Mouse (Mus musculus): ENCODE data around the gene Myh15.

Gene Myh15

DNA sequence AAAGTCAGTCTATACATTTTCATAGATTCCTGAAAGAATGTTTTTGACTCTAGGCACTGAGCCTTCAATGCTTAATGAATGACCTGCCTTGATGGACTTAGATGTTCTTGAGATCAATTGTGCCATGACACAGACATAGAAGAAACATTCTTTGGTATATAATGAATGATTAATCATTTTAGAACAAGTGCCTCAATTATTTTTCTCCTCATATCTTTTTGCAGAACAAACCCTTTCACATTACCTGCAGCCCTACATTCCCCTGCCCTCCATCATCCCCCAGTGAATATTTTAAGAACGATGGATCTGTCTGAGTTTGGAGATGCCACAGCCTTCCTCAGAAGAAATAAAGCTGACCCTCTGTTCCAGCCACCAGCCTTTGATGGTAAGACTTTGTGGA lies at the start of gene Myh15:
Gene Myh15, plus strand, starts transcription at position 301 of the 400 bp plus-strand sequence.
- no peak for DNase-seq (ENCODE audit: low read depth, low spot score)

DNA sequence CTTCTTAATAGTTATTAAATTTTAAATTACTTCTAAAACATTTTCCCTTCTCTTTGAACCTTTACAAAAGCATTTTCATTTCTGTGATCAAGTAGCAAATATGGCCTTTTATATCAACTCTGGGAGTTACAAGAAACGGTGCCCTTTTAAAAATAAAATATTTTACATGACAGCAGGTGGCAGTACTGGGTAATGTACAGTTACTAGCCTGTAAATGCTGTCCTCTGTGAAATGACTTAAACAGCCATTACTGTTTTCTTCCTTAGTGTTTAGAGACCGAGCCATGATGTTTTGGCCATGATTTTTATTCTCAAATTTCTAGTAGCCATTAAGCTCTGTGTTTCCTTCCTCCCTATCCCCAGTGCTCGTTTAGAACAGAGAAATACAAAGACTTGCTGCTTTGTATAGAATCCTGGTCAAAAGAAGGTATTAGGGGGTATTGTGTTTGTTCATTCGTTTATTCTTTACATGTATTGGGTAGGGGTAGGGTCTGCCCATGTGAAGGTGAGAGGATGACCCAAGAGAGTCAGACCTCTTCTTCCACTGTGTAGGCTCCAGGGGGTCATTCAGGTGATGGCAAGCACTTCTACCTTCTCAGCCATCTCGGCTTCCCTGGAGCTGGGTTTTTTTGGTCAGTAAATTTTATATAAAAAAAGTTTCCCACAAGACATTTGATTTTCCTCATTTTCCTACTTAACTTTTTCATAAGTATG lies 40.5 kb upstream of the Myh15 start:
- peak; percentile 57 for DNase-seq (ENCODE audit: low read depth, low spot score)

DNA sequence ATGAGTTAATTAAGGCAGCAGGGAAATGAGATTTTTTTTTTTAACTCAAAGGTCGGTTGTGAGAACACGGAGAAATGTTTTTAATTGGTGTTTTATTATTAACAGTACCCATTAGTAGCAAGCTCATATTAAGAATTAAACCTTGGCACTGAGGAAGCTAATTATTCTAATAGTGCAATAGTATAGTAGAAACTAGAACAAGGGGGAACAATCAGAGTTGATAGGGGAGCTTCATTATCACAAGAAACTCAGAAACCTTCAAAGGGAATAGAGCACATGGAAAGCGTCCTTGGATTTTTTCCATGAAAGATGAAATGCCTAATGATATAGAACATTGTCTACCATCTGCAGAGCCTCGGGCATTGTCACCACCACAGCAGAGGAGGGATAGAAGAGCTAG lies 21.4 kb upstream of the Myh15 start:
- DNase-seq (ENCODE audit: low read depth, low spot score) = peak; percentile 9

DNA sequence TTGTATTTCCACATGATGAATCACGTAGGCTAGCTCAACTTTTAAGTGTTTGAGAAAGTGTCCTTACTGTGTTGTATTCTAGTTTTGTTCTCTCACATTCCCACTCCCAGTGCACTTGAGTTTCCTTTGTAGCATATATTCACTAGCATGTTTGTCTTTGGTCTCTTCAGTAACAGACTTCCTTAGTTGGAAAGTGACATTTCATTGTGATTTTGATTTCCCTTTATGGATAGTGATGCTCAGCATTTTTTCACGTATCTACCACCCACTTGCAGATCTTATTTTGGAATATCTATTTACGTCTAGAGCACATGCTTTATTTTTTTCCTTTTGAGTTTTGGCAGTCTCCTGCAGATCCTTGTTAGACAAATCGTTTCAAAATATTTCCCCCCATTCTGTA lies 19.5 kb upstream of the Myh15 start:
- DNase-seq (ENCODE audit: low read depth, low spot score) = peak; percentile 66

DNA sequence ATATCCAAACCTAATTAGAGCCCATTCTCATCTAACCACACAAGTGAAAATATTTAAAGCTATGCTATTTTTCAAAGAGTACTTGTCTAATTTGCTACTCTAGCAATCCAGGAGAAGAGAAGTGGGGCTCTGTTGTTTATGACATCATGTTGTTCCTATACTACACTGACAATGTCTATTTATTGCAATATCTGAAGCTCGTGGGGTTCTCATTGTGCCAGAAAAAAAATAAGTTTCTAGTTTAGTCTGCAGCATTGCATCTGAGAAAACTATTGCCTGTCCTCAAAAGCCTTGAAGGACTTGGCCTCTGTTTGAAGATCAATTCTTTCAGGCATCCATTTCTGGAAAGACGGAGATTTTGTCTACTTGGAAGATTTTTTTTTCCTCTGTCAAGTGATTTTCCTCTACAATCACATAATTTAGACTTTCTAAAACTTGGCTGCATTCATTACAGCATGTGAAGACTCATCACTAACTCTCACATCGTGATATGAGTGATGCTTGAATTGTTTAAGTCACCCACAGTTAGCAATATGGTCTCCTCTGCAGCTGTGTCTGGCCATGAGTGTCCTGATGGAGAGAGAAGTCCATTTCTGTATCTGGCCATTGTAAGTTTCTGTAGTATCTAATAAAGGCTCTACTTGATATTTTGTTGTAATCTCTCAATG lies 16.6 kb upstream of the Myh15 start:
- DNase-seq (ENCODE audit: low read depth, low spot score) = peak; percentile 18

DNA sequence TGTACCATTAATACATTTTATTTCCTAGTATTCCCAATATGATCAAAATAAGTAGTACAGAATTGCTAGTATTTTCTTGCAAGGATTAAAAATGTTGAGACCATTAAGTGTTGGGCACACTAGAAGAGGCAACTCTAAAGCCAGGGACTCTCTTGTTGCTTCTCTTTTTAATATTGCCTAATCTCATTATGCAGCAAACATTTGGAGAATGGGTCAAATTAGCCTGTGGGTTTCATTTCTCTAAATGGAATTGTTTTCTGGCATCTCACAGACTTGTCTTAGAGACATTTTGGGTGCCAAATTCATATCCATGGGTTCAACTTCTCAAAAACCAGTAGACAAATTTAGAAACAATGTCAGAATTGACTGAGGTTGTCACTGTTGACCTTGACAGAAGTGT lies 8.1 kb upstream of the Myh15 start:
- no peak for DNase-seq (ENCODE audit: low read depth, low spot score)

DNA sequence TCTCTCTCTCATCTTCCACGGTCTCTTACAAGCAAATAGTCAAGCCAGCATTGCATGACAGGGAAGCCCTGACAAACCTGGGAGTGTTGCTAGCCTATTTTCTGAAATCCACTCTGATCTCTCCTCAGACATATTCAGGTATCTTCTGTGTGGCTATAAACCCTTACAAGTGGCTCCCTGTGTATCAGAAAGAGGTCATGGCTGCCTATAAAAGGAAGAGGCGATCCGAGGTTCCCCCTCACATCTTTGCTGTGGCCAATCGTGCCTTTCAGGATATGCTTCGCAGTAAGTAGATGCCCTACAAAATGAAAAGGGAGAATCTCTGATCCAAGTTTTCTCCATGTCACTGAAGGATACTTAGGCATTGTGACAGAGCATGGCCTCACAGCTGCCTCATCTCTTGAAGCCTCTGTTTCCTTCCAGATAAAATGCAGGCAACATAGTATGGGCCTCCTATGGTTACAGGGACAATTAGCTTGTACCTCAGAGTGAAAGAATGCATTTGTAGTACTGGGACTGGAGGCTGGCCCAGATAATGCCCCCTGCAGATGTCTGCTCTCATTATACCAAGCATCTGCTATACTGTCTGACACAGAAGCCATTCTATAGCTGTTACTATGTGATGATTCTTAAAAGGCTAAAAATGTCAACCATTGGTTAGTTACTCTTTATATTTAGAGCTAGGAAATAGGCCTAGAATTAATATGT lies 12.1 kb downstream of the Myh15 start:
- DNase-seq (ENCODE audit: low read depth, low spot score) = peak; percentile 29

DNA sequence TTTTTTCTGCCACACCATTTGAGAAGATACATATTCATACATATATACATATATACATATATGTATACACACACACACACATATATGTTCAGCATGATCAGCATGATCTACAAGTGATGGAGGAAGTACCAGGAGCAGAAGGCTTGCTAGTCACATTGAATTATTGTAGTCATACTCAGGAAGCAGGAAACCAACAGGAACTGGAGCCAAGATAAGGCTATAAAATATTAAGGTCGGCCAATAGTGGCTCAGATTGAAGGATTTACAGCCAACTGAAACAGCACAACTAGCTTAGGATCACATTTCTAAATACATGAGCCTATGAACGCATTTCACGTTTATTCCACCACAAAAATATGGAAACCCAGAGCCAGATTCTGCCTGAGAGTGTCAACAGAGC lies 14.0 kb downstream of the Myh15 start:
- no peak for DNase-seq (ENCODE audit: low read depth, low spot score)

DNA sequence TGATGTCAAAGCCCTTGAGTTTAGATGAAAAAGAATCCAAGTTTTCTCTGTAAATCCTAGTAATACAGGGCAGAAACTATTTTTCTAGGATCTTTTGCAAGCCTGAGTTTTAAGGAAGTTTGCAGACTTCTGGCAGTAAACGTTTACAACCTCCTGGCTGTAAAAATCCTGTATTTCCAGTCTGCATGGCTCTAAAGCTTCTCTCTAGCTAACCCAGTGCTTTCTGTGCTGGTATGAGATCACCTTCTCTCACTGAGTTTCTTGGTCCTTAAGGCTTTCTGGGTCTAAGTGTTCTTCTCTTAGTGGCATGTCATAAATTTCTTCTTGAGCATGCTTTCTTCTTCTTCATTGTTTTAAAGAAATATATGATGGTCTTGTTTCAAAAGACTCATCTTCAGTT lies 70.7 kb downstream of the Myh15 start:
- no peak for DNase-seq (ENCODE audit: low read depth, low spot score)

DNA sequence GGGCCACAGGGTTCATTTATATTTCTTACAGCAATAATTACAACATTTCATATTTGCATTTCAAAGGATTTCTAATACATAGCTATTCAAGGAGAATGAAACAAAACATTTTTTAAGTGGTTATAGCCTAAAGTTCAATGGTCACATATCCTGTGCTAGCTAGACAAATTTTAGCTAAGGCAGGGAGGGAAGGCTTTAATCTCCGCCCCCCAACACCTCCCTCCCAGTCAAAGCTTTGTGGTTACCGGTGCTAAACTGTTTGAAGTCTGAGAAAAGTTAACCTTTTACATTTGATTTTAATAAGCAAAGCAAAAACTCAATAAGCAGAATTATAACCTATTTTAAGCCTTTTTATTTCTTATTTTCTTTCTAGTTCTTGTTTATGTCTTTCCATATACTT lies 98.9 kb downstream of the Myh15 start:
- no peak for DNase-seq (ENCODE audit: low read depth, low spot score)

DNA sequence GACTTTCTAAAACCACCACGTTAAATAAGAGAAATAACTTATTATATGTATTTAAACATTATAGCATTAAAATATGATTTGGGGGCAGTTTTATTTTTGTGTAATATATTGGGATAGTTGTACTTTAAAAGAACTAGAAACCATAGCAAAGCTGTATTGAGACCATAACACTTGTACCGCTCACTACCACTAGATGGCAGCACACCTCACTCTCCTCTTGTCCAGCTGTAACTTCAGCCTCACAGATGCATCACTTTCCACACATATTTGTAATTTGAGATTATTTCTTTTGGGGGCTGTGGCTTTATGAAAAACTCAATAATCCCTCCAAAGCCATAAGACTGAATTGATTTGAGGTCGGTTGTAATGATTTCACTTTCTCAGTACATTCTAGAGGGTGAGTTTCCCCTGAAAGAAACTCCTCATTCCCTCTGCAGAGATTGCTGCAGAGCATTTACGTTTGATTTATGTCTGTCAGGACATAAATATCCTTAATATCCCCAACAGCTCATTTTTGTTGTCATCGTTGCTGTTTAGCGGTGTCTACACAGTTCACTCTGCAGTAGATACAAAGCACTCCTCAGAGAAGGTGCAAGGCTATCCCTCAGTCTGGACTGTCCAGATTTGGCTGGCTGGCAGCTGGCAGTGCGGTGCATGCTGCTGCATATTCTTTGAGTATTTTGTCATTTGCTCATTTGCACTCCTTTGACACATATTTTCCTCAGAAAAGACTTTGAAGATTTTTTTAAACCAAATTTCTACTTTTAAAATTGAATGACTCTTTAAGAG lies 107.3 kb downstream of the Myh15 start:
- peak; percentile 82 for DNase-seq (ENCODE audit: low read depth, low spot score)

DNA sequence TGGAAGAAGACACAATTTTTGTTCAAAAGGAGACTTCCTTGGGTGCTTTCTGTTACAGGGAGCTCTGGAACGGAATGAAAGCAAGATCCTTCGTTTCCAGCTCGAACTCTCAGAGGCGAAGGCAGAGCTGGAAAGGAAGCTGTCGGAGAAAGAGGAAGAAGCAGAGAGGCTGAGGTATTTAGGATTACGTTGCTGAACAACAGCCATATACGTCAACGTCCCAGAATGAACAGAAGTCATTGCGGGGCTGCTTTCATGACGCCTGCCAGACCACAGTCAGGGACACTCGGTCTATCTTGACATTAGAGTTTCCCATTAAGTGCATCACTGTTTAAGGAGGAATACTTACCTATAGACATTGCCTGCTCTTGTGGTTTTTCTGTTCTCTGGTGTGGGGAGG lies 108.4 kb downstream of the Myh15 start:
- no peak for DNase-seq (ENCODE audit: low read depth, low spot score)

DNA sequence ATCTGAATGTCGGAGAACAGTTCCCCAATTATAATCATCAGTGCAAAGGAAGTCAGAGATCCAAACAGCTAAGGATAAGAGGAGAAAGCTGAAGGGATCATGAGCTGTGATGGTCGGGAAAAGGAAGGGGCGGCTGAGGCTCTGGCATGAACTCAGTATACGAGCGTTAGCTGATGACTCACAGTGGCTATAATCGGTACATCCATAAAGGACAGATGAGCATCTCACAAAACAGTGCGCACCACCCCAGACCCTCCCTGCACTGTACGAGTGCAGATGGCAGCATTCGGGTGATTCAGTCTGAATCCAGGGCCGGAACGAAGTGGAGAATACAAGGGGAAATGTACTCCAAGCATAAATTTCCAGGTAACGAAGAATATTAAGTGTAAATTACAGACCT lies 110.0 kb downstream of the Myh15 start:
- DNase-seq (ENCODE audit: low read depth, low spot score) = peak; percentile 69

DNA sequence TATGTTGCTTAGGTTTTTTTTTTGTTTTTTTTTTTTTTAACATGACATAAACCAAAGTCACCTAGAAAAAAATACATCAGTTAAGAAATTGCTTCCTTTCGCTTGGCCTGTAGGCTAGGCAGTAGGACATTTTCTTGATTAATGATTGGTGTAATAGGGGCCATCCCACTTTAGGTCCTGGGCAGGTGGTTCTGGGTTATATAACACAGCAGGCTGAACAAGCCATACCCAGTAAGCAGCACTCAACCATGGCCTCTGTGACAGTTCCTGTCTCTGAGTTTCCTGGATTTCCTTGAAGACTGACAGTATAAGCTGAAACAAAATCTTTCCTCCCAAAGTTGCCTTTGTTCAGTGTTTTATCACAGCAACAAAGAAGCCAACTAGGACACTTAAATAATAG lies 117.8 kb downstream of the Myh15 start:
- no peak for DNase-seq (ENCODE audit: low read depth, low spot score)

DNA sequence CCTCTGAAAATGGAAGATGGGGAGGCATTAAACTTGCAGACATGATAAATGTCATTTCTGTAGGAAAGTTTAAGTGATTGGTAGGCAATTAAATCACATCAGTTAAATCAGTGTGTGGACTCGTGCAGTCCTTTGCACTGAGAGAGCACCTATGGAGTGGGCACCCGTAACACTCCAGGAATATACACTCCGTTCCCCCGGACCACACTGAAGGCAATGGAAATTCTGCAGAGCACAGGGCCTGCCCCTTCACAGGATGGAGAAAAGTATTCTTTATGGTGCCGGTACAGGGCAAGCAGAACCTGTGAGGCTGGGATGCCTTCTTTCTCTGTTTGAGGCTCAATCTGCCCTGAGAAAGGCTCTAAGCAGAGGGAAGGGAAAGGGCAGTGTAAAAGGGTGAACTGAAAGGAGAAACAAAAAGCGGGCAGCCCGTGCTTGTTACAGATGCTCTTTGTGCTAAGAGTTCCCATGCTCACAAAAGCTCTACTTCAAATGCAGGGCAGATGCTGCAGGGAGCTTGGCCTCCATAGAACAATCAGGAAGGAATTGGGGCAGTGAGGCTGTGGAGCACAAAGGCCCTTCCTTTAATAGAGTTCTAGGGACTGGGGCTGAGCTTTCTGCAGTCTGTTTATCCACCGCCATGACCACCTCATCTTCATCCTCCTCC lies 118.6 kb downstream of the Myh15 start:
- peak; percentile 37 for DNase-seq (ENCODE audit: low read depth, low spot score)

DNA sequence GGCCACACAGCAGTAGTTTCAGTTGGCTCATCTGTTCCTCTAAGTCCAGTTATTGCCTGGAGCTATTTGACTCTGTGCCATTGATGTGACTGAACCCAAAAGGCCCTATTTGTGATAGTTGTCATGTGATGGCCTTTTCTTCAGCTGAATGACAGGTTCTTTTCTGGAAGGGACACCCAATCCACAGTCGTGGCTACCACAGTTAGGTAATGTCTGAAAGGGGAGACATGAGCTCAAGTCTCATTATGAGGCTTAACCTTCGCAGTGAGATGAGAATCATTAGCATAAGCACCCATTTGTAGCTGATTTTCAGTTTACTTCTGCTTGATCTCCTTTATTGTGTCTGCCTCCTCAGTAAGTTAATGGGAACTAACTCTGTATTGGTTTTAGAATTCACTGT lies 136.2 kb downstream of the Myh15 start:
- DNase-seq (ENCODE audit: low read depth, low spot score) = no peak

DNA sequence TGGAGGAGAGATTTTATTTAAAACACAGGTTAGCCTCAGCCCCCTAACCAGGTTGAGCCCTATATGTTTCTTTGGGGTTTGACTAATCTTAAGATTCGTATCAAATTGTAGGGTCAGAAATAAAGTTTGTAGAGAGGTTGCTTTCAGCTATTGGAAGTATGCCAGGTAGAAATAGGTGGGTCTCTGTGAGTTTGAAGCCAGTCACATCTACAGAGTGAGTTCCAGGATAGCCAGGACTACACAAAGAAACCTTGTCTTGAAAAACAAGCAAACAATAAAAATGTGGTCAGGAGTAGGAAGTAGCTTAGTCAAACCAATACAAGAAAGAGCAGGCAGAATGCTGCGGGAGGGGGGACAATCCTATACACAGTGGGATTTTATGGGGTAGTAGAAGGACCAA lies 136.7 kb downstream of the Myh15 start:
- DNase-seq (ENCODE audit: low read depth, low spot score) = no peak

DNA sequence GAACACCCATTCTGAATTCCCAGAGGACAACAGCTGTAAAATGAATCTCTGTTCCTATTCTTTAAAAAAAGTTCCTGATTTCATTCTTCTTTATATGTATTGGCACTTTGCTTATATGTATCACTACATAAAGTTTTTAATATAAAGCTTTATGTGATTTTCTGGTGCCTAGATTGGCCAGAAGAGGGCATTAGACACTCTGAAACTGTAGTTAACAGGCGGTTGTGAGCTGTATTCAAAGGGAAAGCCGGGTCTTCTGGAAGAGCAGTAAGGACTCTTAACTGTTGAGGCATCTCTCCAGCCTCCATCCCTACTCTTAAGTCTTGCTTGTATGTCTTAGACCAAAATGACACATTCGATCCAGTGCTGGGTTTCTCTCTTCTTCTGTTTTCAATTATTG lies 139.0 kb downstream of the Myh15 start:
- peak; percentile 18 for DNase-seq (ENCODE audit: low read depth, low spot score)

DNA sequence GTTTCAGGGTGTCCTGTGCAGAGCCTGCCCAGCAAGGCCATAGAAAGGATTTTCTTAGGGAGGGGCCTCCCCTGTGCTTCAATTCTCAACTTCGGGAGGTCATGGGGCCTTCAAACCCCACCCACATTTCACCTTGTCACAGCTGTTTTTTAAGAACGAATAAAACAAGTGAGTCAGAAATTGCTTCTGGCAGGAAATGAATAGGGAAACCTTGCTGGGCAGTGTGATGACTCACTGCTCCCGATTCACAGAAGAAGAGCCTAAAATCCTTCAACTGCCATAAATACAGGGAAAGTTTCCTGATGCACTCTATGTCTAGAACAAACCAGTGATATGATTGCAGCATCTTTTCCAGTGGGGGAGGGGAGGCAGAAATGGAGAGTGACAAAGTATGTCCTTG lies 140.7 kb downstream of the Myh15 start:
- DNase-seq (ENCODE audit: low read depth, low spot score) = peak; percentile 71

DNA sequence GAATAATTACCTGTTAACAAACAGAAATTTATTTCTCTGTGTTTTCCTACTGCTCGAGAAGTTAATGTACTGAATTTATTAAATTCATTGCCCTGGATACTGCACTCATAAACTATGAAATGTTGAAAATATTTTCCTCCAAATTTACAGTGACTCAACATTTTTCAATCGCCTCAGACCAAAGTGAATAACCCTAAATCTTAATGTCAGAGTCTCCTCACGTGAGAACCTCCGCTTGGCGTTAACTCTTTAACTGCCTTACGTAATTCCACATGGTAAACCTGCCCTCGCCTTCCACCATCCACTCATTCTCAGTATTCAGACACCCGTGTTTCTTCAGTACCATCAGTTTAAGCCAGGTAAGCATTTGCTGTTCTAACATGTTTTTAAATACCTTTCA lies 166.4 kb downstream of the Myh15 start:
- DNase-seq (ENCODE audit: low read depth, low spot score) = no peak

DNA sequence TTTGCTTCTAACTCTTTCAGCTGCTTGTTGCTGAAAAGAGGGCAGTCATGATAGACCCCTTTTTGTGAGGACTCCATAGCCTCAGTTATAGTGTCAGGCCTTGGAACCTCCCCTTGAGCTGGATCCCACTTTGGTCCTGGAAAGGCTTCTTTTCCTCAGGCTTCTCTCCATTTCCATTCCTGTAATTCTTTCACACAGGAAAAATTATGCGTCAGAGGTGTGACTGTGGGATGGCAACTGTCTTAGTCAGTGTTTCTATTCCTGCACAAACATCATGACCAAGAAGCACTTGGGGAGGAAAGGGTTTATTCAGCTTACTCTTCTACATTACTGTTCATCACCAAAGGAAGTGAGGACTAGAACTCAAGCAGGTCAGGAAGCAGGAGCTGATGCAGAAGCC lies 186.2 kb downstream of the Myh15 start:
- peak; percentile 63 for DNase-seq (ENCODE audit: low read depth, low spot score)
